Mouse (Mus musculus) gastrocnemius, postnatal 4 days (tissue): Measurements from ENCODE around the gene Ctnnd2. TPM values are rescaled to one million over a fixed set of nuclear protein-coding genes. Genes with fewer than 3 reads are reported as not detected.
A peak's percentile ranks its signal among the peaks of the same experiment; 100 is the strongest.

ENCODE experiments used
- DNase-seq, 2 experiments: peaks; one replicate each; pipeline ENCODE4 v3.0.0; 2021 to 2022; ENCODE audit warnings: low spot score in 2 of 2, mixed read lengths in 2 of 2
- total RNA-seq, 2 experiments: library from RNA; stranded (reverse); gene quantifications; 2 replicates each; pipeline ENCODE4 v1.2.3; 2021

Ctnnd2 gene
- total RNA-seq, 2 experiments from 2014 or later = 0.27 to 0.36 TPM

GRCm38 (mm10) chr15:30701592-30701991, 529.2 kb downstream of the Ctnnd2 start:
- no peak for DNase-seq

- DNase-seq = no peak
Measured at GRCm38 (mm10) chr15:30709026-30709753, 536.8 kb downstream of the Ctnnd2 start.

GRCm38 (mm10) chr15:30709754-30710105, 537.3 kb downstream of the Ctnnd2 start:
- no peak for DNase-seq

GRCm38 (mm10) chr15:30714823-30715222, 542.4 kb downstream of the Ctnnd2 start:
- no peak for DNase-seq

GRCm38 (mm10) chr15:30718811-30719210, 546.4 kb downstream of the Ctnnd2 start:
- no peak for DNase-seq

- DNase-seq = no peak
Measured at GRCm38 (mm10) chr15:30719226-30719625, 546.8 kb downstream of the Ctnnd2 start.

- no peak for DNase-seq
Measured at GRCm38 (mm10) chr15:30721098-30721497, 548.7 kb downstream of the Ctnnd2 start.

- no peak for DNase-seq
Measured at GRCm38 (mm10) chr15:30726066-30726465, 553.7 kb downstream of the Ctnnd2 start.

GRCm38 (mm10) chr15:30738178-30738577, 565.8 kb downstream of the Ctnnd2 start:
- no peak for DNase-seq

- peak in 1 of 2 experiments; percentile 24 for DNase-seq
Measured at GRCm38 (mm10) chr15:30740728-30741127, 568.3 kb downstream of the Ctnnd2 start.

- no peak for DNase-seq
Measured at GRCm38 (mm10) chr15:30757991-30758390, 585.6 kb downstream of the Ctnnd2 start.

- no peak for DNase-seq
Measured at GRCm38 (mm10) chr15:30762211-30762610, 589.8 kb downstream of the Ctnnd2 start.

- DNase-seq = no peak
Measured at GRCm38 (mm10) chr15:30762695-30763285, 590.4 kb downstream of the Ctnnd2 start.

GRCm38 (mm10) chr15:30776931-30777330, 604.5 kb downstream of the Ctnnd2 start:
- no peak for DNase-seq

- no peak for DNase-seq
Measured at GRCm38 (mm10) chr15:30777801-30778200, 605.4 kb downstream of the Ctnnd2 start.

GRCm38 (mm10) chr15:30779903-30780302, 607.5 kb downstream of the Ctnnd2 start:
- no peak for DNase-seq

- no peak for DNase-seq
Measured at GRCm38 (mm10) chr15:30780977-30781376, 608.6 kb downstream of the Ctnnd2 start.

- no peak for DNase-seq
Measured at GRCm38 (mm10) chr15:30785706-30786320, 613.4 kb downstream of the Ctnnd2 start.

GRCm38 (mm10) chr15:30793260-30793659, 620.9 kb downstream of the Ctnnd2 start:
- no peak for DNase-seq

- DNase-seq = no peak
Measured at GRCm38 (mm10) chr15:30795723-30796122, 623.3 kb downstream of the Ctnnd2 start.

GRCm38 (mm10) chr15:30827424-30828263, 655.3 kb downstream of the Ctnnd2 start:
- no peak for DNase-seq
